Mouse (Mus musculus) C2C12 (cell line): ENCODE measurements around the gene Hoxb4. TPM values are rescaled to one million over a fixed set of nuclear protein-coding genes. Genes with fewer than 3 reads are reported as not detected.

Experiments used
- H3K27me3 ChIP-seq: one replicate; pipeline ENCODE4 v1.6.1; 2011; ENCODE audit not compliant: control insufficient read depth, insufficient read depth, insufficient read length
- H3K36me3 ChIP-seq: one replicate; pipeline ENCODE4 v1.6.1; 2011; ENCODE audit not compliant: control insufficient read depth, insufficient read depth
- H3K4me3 ChIP-seq: one replicate; pipeline ENCODE4 v1.5.1; 2011; ENCODE audit warnings: mild to moderate bottlenecking, control low read depth; ENCODE audit not compliant: poor library complexity, insufficient read depth, severe bottlenecking
- H3K79me2 ChIP-seq: one replicate; pipeline ENCODE4 v1.6.1; 2011; ENCODE audit not compliant: control insufficient read depth, insufficient read depth
- H3K79me3 ChIP-seq: one replicate; pipeline ENCODE4 v1.6.1; 2011; ENCODE audit warnings: low read depth, control low read depth
- H3ac ChIP-seq: one replicate; pipeline ENCODE3; 2011; ENCODE audit warnings: low read depth; ENCODE audit not compliant: control insufficient read depth, insufficient read length
- CEBPB ChIP-seq: IDR thresholded peaks from one replicate; pipeline ENCODE4 v1.6.1; 2011; ENCODE audit warnings: low read depth, mild to moderate bottlenecking, control low read depth, moderate library complexity
- CTCF ChIP-seq: IDR thresholded peaks from one replicate; pipeline ENCODE4 v1.5.1; 2011; ENCODE audit not compliant: control insufficient read depth, insufficient read depth, insufficient read length
- FOSL1 ChIP-seq: IDR thresholded peaks from one replicate; pipeline ENCODE4 v1.8.0; 2011; ENCODE audit warnings: mild to moderate bottlenecking, low read length; ENCODE audit not compliant: poor library complexity, insufficient read depth, severe bottlenecking
- MAX ChIP-seq: IDR thresholded peaks from one replicate; pipeline ENCODE4 v1.6.1; 2011; ENCODE audit warnings: mild to moderate bottlenecking, control low read depth
- MYOD1 ChIP-seq: IDR thresholded peaks from one replicate; pipeline ENCODE4 v1.6.1; 2011; ENCODE audit warnings: low read depth; ENCODE audit not compliant: control insufficient read depth, insufficient read length
- MYOG ChIP-seq: IDR thresholded peaks from one replicate; pipeline ENCODE4 v1.6.1; 2011; ENCODE audit not compliant: control insufficient read depth, insufficient read length; ENCODE audit errors: extremely low read depth
- USF1 ChIP-seq: IDR thresholded peaks from one replicate; pipeline ENCODE4 v1.6.1; 2011; ENCODE audit warnings: low read depth, mild to moderate bottlenecking, control low read depth, moderate library complexity
- polyA plus RNA-seq: library from polyadenylated mRNA; unstranded; fragments of >200 nt; fragmentation: generic; extraction: Trizol; gene quantifications from one replicate; pipeline ENCODE4 v1.2.1, GENCODE M21; 2012; ENCODE audit warnings: missing spikeins

Gene Hoxb4
- polyA plus RNA-seq, 1 experiment = 0.02 TPM

GRCm38 (mm10) chr11:96351312-96351711, 33.2 kb downstream of the Hoxb4 start:
- no peak for TF ChIP-seq CEBPB
- no peak for TF ChIP-seq USF1
- no peak for TF ChIP-seq MYOD1
- no peak for TF ChIP-seq FOSL1
- TF ChIP-seq MAX = no peak
- TF ChIP-seq CTCF = no peak
- no peak for TF ChIP-seq MYOG
- Histone ChIP-seq H3K79me3 (no peaks in the 10 kb centered on the region), H3K36me3 (no peaks in the 10 kb centered on the region), H3ac (no peak overlapping the region), H3K4me3 (no peak overlapping the region), H3K27me3 (peaks cover 71% of the 10 kb centered on the region), H3K79me2 (no peaks in the 10 kb centered on the region)

GRCm38 (mm10) chr11:96351831-96352230, 33.8 kb downstream of the Hoxb4 start:
- Histone ChIP-seq H3ac (no peak overlapping the region), H3K36me3 (no peaks in the 10 kb centered on the region), H3K4me3 (no peak overlapping the region), H3K79me3 (no peaks in the 10 kb centered on the region), H3K27me3 (peaks cover 66% of the 10 kb centered on the region), H3K79me2 (no peaks in the 10 kb centered on the region)
- no peak for TF ChIP-seq CTCF
- no peak for TF ChIP-seq MAX
- no peak for TF ChIP-seq MYOD1
- no peak for TF ChIP-seq FOSL1
- no peak for TF ChIP-seq USF1
- no peak for TF ChIP-seq CEBPB
- no peak for TF ChIP-seq MYOG

GRCm38 (mm10) chr11:96352691-96353521, 34.8 kb downstream of the Hoxb4 start:
- H3K79me3 ChIP-seq = no peaks in the 10 kb centered on the region
- H3K4me3 ChIP-seq = no peak overlapping the region

GRCm38 (mm10) chr11:96353522-96353841, 35.4 kb downstream of the Hoxb4 start:
- Histone ChIP-seq H3K4me3 (no peak overlapping the region), H3K79me2 (no peaks in the 10 kb centered on the region), H3K27me3 (peaks cover 57% of the 10 kb centered on the region), H3K36me3 (no peaks in the 10 kb centered on the region), H3K79me3 (no peaks in the 10 kb centered on the region), H3ac (no peak overlapping the region)
- TF ChIP-seq MYOG = no peak
- TF ChIP-seq CEBPB = no peak
- no peak for TF ChIP-seq USF1
- no peak for TF ChIP-seq CTCF
- no peak for TF ChIP-seq MAX
- no peak for TF ChIP-seq MYOD1
- no peak for TF ChIP-seq FOSL1

More at GRCm38 (mm10) chr11:96352691-96353521, 34.8 kb downstream of the Hoxb4 start:
- no peaks in the 10 kb centered on the region for H3K79me2 ChIP-seq
- H3K27me3 ChIP-seq = peaks cover 63% of the 10 kb centered on the region
- no peaks in the 10 kb centered on the region for H3K36me3 ChIP-seq
- TF ChIP-seq CEBPB = no peak
- TF ChIP-seq FOSL1 = no peak
- no peak for TF ChIP-seq MYOG
- TF ChIP-seq USF1 = no peak
- TF ChIP-seq MYOD1 = no peak
- no peak for TF ChIP-seq CTCF
- TF ChIP-seq MAX = no peak
- H3ac ChIP-seq = no peak overlapping the region

GRCm38 (mm10) chr11:96353939-96354338, 35.9 kb downstream of the Hoxb4 start:
- Histone ChIP-seq H3K36me3 (no peaks in the 10 kb centered on the region), H3K79me2 (no peaks in the 10 kb centered on the region), H3K27me3 (peaks cover 56% of the 10 kb centered on the region), H3ac (no peak overlapping the region), H3K79me3 (no peaks in the 10 kb centered on the region), H3K4me3 (no peak overlapping the region)
- TF ChIP-seq MYOD1 (no peak), USF1 (no peak), CTCF (no peak), MAX (no peak)

- H3K79me2 ChIP-seq = no peaks in the 10 kb centered on the region
- H3K27me3 ChIP-seq = peaks cover 56% of the 10 kb centered on the region
- H3K79me3 ChIP-seq = no peaks in the 10 kb centered on the region
- H3K4me3 ChIP-seq = no peak overlapping the region
- H3ac ChIP-seq = no peak overlapping the region
- TF ChIP-seq MYOD1 = no peak
- no peak for TF ChIP-seq MAX
- no peak for TF ChIP-seq CEBPB
- no peak for TF ChIP-seq CTCF
- TF ChIP-seq MYOG = no peak
- no peak for TF ChIP-seq USF1
- no peak for TF ChIP-seq FOSL1
- H3K36me3 ChIP-seq = no peaks in the 10 kb centered on the region
Observed at GRCm38 (mm10) chr11:96354376-96354775, 36.3 kb downstream of the Hoxb4 start.
